Comparison of ENCODE assay signal across 15 mouse cellular contexts in genomic region chr14:13553616-13554370, GRCm38 (mm10).
"Had no signal": no experiment of that assay in that cellular context is flagged by ENCODE, and none has a peak within 500 bp of the region (broad histone marks: within the 10 kb centered on the region; RNA-seq: fewer than 3 reads in every experiment).

No protein-coding gene starts in this region.

- H3K4me1 ChIP-seq: limb, embryonic 13.5 days; megakaryocyte, embryonic 14.5 days; stomach, embryonic 15.5 days had no signal

- H3K9me3 ChIP-seq: limb, embryonic 13.5 days; megakaryocyte, embryonic 14.5 days; stomach, embryonic 15.5 days had no signal

- H3K4me3 ChIP-seq: limb, embryonic 13.5 days; megakaryocyte, embryonic 14.5 days; stomach, embryonic 15.5 days had no signal

- H3K4me2 ChIP-seq: limb, embryonic 13.5 days; liver, embryonic 11.5 days; lung, embryonic 14.5 days; midbrain, embryonic 11.5 days; stomach, embryonic 15.5 days had no signal

- H3K27me3 ChIP-seq: limb, embryonic 13.5 days; megakaryocyte, embryonic 14.5 days; stomach, embryonic 15.5 days had no signal

- ATAC-seq: midbrain, embryonic 16.5 days had no signal

- H3K9ac ChIP-seq: limb, embryonic 13.5 days; lung, embryonic 14.5 days; stomach, embryonic 15.5 days had no signal

- H3K27ac ChIP-seq: limb, embryonic 13.5 days; macrophage; stomach, embryonic 15.5 days had no signal

- DNase-seq: kidney, adult 8-10 months; kidney, postnatal 25 days; left cerebral cortex, postnatal 4 days; lung, embryonic 14.5 days; lung, postnatal 10 days; right cerebral cortex, postnatal 14 days; thymus, adult 2 months; thymus, postnatal 25 days had no signal

- H3K36me3 ChIP-seq: limb, embryonic 13.5 days; stomach, embryonic 15.5 days had no signal
